Mouse (Mus musculus): Measurements from ENCODE around the gene Iqsec3.

The Iqsec3 gene

DNA sequence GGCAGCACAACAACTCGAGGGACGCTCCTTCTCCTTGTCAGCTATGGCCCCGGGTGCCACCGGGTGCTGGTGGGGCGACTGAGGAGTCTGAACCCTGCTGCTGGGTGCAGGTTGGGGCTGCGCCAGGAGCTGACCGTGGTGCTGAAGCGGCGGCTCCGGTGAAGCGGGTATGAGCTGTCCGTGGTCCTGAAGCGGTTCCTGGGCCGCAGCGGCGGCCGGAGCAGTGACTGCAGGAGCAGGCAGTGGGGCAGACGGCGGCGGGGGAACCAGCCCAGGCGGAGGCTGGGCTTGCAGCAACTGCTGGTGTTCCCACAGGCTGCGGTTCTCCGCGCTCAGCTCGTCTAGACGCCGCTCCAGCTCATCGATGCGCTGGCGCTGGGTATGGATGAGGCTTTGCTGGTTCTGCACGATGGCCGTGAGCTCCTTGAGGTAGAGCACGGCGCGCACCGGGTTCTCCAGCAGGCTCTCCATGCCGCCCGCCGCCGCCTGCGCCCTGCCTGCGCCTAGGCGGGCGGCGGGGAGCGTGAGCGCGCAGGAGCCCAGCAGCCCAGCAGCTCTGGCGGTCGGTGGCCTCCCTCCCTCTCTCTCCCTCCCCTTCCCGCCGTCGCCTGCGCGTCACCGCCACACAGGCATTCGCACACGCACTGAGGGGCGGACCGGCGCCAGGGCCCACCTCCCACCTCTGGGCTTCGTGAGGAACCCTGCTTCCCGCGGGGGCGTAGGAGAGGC lies at the start of gene Iqsec3:
TSS of gene Iqsec3 (minus strand) at position 586 of the 729 bp plus-strand sequence.
- peak; percentile 63 for DNase-seq (ENCODE audit: low read depth, low spot score)

DNA sequence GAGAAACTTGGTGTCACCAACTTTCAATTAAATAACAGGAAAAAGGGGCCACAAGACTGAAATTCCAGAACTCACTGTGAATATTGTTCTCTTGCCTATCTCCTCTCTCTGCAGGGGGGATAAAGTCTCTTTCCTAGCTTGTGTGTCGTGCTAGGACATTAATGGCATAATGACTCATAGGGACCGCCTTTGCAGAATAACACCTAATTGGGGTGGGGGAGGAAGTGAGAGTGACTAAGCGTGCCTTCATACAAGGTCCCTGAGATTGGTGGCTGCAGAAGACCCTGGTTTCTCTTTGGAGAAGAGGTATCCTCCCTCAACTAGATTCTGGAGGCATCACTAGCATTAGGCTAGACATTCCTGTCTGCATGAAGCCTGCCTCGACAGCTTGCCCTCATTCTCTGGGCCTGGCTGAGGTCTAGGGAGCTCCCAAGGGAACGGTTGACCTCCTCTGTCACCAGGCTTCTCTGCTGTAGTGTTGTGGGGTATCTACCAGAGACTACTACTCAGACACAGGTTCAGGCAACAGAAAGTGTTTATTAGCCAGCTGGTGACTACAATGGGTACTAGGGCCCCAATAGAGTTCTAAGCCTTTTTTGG lies 48.7 kb upstream of the Iqsec3 start:
- DNase-seq (ENCODE audit: low read depth, low spot score) = no peak

DNA sequence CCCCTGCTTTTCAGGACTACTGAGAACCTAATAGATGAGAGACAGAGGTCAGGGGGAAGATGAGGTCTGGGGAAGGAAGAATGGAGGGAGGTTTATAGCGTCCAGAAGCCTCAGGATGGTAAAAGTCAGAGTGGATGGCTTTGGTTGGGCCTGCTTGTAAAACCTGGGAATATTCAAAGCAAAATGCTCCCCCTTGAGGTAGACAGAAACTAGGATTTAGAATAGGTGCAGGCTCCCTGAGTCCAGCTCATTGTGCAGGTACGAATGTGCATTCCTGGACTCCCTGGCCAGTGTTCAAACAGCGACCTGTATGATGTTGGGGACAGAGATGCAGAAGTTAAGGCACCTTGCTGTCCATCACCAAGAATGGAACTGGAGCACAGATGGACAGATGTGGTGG lies 47.6 kb upstream of the Iqsec3 start:
- no peak for DNase-seq (ENCODE audit: low read depth, low spot score)

DNA sequence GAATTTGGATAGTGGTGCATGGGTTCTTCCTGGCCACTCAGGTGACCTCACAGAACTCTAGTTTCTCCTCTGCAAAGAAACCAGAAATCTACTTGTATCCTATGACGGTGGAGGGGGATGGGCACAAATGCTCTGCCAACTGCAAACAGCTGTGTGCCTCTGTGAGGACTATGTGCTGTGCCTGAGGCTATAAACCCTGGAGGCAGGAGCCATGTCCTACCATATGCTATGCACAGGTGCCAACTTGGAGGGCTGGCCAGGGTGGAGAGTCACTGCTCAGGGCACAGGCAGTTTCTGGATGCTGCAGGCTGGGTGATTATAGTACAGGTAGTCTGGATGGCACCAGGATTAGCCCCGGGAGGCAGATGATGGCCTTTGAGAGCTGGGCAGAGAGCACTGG lies 46.4 kb upstream of the Iqsec3 start:
- DNase-seq (ENCODE audit: low read depth, low spot score) = no peak

DNA sequence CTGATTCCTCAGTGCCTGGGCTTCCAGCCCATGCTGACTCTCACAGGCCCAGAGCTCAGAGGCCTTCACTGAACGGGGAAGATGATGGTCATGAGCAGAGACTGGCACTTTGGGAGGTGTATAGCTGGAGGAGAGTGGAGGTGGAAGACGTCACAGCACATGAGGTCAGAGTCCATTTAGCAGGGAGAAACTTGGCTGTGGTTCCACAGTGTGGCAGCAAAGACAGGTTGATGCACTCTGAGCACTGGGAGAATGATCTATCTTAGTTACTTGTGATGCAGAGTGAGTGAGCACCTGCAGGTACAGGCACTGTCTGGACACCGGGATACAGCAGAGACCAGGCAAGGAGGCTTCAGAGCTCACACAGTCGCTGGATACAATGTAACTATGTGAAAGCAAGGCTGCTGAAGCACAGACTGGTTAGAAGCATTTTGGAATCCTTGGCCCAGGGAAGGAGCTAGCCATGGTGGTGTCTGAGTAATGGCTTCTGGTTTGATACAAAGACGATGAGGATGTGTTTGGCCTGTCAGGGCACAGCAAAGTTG lies 45.9 kb upstream of the Iqsec3 start:
- no peak for DNase-seq (ENCODE audit: low read depth, low spot score)

DNA sequence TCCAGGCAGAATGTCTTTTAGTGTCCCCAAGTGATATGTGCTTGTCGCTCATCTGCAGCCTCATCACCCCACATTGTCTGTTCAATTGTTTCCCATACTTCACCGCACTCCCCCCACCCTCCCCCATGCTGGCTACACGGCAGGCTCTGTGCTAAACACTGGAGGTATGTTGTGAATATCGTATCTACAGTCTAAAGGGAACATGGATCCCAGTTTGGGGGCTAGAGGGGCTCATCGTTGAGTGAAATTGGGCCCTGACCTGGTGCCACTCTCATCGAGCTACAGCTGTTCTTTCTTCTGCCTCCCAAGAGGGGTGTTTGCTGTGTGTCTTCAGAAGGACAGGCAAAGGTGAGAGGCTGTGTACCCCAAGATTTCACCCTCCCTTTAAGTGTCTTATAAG lies 44.2 kb upstream of the Iqsec3 start:
- no peak for DNase-seq (ENCODE audit: low read depth, low spot score)

DNA sequence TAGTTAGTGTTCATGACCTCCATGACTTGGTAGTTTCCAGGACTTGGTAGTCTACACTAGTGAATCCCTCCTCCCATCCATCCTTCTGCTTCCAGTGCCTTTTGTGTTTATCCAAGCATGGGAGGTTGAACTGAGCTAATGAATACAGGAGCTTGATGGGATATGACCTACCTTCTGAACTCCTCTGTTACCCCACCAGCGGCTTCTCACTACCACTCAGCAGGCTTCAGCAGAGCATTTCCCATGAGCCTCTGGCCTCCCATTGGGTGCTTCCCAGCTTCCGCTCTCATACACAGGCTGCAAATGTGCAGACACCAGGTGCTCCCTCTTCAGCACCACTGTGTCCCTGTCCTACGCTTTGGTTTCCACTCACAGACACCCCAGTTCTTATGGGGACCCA lies 36.9 kb upstream of the Iqsec3 start:
- DNase-seq (ENCODE audit: low read depth, low spot score) = no peak

DNA sequence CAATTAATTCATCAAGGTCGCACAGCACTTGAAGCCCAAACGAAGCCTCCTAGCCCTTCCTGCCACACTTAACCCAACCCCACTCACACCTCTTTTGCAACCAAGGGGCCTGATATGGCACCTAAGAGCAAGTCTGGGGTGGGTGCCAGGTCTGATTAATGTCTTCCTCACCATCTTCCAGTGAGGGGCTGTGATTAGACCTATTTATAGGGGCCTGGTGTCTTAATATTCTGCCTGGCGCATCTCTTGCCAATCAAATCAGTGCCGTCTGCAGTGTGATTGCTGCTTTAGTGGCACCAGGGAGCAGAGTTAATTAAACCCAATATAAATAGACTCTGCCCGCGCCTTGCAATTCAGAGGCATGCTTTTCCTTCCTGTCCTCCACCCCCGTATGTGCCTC lies 36.4 kb upstream of the Iqsec3 start:
- no peak for DNase-seq (ENCODE audit: low read depth, low spot score)

DNA sequence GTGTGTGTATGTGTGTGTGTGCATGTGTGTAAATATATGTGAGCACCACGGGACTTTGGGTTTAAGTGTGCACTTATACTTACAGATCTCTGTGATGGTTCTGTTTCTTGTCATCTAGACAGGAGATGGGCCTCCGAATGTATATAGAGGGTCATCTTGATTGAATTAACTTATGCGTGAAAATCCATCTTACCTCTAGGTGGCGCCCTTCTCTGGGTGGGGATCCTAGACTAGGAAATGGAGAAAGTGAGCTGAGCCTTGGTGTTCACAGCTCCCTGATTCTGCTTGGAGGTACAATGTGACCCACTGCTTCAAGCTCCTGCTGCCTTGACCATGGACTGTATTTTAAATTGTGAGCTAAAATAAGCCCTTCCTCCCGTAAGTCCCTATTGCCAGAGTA lies 34.8 kb upstream of the Iqsec3 start:
- no peak for DNase-seq (ENCODE audit: low read depth, low spot score)

DNA sequence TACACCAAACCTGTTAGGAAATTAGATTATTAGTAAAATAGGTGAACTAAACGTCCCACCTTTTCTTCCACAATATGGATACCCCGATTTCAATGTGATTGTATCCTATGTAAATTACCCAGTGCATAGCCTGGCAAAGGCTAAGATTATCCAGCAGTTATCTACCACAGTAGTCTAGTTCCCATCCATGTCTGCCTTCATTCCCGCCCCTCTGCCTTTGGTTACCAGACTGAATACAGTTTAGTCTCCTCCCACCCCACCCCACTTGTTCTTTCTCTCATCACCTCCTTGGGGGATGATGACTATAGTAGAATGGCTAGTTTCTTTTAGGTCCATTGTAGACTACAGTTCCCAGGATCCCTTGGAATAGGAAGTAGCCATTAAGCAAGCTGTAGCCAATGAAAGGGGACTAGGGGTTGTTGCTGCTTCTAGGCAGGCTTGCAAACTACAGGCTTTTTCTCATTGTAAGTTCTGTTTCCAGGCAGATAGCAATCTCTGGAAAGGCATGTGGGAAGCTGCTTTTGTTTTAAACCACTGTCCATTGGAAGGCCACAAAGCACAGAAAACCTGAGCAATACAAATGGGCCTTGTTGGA lies 27.7 kb upstream of the Iqsec3 start:
- no peak for DNase-seq (ENCODE audit: low read depth, low spot score)

DNA sequence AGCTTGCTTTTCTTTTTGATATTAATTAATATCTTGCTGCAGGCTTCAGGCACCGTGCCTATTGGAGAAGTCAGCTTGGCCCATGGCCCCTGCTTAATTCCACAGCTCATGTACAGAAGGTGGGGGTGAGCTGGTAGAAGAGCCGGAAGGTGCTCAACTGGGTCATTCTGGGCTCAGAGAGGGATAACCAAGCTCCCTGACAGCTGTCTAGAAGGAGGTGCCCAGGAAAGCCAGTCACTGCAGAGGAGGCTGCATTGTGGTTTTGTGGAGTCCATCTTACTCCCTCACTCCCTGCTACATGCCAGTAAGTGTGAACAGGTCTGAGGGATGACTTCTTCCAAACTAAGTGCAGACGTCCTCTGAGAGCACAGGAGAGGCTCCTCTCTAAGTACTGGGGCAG lies 26.4 kb upstream of the Iqsec3 start:
- peak; percentile 36 for DNase-seq (ENCODE audit: low read depth, low spot score)

DNA sequence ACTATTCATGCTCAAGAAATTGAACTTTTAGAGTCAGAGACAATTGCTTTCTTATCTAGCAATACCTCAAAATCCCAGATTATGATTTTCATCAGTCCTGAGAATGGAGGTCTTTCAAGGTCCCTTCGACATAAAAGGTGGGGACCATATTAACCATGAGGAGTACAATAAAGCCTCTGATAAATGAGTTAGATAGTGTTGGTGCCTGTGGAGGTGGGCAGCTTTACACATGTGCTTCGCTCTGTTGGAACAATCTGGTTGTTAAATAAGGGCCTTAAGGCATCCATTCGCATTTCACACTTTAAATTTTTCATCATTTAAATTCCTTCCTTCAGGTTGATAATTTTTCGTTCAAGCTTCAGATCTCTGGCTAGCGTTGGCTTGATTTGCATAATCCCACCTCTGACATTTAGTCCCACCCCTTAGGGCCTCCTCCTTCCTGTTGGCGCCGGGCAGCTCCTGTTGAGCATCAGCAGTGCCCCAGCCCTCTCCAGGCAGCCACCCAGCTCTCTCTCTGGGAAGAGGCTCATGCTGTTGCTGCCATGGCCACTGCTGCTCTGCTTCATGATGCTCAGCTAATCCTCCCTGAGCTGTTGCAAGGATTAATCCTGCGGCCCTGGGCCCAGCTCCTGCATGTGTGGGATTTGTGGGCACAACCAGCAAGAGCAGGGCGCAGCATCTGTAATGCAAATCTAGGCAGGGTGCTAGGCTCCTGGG lies 25.5 kb upstream of the Iqsec3 start:
- DNase-seq (ENCODE audit: low read depth, low spot score) = peak; percentile 78

DNA sequence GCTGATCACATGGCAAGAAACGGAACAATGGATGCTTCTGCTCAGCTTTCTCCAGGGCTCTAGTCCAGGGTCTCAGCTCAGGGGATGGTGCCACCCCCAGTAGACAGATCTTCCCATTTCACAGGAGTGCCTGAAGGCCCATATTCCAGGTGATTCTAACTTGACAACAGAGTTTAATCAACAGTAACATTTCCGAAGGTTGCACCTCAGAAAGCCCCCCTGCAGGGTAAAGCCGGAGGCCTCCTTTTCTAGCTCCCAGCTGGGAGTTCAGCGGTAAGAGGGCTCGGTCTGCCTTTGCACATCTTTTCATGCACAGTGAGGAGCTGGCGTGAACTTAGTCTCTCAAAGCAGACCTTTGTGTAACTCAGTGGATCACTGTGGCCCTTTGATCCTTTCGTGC lies 22.1 kb upstream of the Iqsec3 start:
- no peak for DNase-seq (ENCODE audit: low read depth, low spot score)

DNA sequence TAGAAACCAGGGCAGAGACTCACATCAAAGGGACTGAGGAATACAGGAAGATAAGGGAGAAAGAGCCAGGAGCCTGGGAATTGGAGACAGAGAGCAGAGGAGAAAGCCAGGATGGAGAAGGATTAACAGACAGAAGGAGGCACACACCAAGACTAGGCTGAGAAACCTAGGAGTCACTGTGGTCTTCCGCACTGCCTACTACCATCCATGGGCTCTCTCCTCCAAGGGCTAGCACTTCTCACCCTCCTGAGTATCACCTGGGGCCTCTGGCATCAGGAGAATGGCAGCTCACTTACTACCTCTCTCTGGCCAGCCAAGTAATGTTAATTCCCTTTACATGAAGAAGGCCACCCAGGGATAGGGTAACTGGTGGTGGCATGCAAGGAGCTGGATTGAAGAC lies 21.5 kb upstream of the Iqsec3 start:
- DNase-seq (ENCODE audit: low read depth, low spot score) = no peak

DNA sequence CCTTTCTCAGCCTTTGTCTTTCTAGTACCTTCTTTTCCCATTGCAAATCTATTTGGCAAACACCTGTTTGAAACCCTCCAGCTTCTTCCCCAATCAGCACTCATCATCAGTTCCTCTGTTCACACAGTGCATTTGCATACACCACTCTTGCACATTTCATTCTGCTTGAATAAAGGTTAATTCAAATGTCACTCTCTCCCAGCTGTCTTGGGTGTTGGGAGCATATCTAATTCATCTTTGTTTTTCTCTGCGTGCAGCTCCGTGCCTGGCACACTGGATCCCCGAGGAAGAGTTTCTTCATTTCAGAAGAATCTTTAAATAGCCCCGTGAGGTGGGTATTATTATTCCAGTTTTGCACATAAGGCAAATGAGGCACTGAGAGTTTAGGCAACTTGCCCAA lies 20.8 kb upstream of the Iqsec3 start:
- no peak for DNase-seq (ENCODE audit: low read depth, low spot score)

DNA sequence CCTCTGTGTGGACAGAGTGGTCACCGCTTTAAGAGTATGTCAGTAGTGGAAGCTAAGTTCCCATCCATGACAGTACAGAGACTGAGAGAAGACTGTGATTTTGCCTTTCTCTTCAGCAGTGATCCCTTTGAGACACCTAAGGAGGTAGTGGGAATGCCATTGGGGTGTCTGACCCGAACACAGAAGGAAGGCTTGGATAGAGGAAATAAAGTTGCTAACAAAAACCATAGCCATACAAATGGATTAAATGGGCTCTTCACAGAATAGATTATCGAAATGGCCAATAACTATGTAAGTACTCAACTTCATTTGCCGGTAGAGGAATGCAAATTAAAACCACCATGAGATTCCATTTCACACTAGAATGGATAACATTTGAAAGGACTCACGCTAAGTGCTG lies 17.9 kb upstream of the Iqsec3 start:
- no peak for DNase-seq (ENCODE audit: low read depth, low spot score)

DNA sequence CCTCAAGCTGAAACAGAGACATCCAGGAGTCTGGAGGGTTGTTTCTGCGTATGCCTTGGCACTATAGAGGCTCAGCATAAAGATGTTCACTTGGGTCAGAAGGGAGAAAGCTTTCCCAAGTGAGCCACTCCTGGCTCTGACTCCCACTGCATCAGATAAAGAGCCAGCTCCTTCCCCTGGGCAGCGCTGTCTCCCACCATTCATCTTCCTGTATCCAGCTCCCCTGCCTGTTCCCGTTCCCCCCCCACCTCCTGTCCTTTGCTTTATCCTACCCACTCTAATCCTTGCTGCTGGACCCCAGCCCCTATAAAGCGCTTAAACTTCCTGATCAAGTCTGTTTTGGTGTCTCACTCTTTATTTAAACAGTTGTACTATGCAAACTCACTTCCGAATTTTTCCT lies 1.2 kb downstream of the Iqsec3 start:
- DNase-seq (ENCODE audit: low read depth, low spot score) = no peak

DNA sequence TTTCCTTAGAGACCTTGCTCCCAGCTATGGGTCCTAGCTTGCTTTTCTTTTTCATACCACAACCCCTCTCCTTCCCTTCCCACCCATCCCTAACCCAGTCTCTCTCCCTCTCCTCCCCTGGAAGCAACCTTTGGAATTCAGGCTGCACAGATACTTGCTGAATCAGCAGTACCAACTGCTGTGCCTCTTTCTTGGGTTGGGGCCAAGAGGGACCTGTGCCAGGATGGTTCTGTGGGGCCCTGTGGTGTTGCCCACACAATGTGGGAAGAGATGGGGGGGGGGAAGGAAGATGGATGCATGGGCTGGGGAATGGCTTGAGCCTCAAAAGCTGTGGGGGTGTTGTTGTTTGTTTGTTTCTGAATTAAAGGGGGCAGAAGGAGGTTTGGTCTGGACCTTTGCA lies 5.2 kb downstream of the Iqsec3 start:
- no peak for DNase-seq (ENCODE audit: low read depth, low spot score)

DNA sequence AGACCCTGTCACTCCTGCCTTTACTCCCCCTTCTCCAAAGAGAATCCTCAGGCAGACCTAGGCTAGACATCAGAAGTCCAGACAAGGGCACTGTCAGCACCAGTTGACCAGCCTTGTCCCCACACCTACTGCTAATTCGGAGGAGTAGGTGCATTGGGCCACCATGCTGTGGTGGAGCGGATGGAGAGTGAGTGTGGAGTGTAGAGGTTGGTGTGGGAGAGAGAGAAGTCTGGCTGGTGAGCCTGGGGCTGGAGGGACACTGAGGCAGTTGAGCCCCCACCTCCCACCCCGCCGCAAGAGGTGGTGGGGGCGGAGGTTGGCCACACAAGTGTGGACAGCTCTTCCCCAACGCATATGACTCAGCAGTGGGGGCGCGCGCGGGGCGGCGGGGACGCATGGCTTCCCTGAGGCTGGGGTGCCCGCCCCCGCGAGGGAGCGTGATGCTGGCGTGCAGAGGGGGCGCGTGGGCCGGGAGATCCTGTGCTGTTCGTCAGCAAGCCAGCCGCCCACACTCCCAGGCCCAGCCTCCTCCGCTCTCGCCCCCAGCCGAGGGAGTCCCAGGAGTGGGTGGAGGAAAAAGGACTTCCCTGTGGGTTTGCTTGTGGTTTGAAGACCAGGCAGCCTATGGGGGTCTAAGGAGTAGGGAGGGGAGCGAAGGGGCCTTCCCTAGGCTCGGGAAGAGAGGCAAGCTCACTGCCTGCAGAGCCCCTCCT lies 10.7 kb downstream of the Iqsec3 start:
- DNase-seq (ENCODE audit: low read depth, low spot score) = no peak

DNA sequence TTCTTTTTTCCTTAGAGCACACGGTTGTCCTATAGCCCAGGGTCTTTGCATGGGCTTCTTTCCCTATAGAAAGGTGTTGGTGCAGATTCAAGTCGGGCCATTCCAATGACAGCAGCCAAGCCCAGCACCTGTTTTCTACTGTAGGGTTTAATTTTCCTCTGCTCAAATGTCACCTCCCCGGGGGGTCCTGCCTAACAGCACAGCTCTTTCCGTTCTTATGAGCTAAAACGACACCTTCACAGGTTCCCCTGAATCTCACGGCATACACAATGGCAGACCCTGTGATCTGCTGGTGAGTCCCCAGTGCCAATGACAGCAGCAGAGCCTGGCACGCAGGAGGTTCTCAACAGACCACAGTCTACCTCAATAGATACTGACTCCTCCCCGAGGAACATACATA lies 16.1 kb downstream of the Iqsec3 start:
- DNase-seq (ENCODE audit: low read depth, low spot score) = no peak

DNA sequence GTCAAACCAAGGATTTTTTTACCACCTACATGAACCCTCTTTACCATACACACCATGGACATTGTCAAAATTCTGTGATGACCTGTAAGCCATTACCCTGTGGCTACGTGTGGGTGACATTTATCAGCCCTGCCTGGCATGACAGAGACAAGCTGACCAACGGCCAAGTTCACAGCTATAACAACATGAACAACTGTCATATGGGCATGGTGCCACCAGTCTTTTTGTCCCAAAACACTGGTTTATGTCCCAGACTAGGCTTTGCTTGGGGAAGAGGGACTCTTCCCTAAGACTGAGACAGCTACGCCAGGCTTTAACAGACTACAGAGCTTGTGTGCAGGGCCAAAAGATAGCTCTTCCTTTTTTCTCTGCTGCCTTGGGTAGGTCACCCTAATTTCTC lies 16.8 kb downstream of the Iqsec3 start:
- DNase-seq (ENCODE audit: low read depth, low spot score) = no peak
